Mouse (Mus musculus): Measurements from ENCODE around the gene Capn1. TPM values are rescaled to one million over a fixed set of nuclear protein-coding genes. Genes with fewer than 3 reads are reported as not detected.

The Capn1 gene
- polyA plus RNA-seq (2015; fragmentation: Nextera tagmentation; extraction: Ambion mirVana), result 21.9 and 26.3 TPM in 2 replicates

DNA sequence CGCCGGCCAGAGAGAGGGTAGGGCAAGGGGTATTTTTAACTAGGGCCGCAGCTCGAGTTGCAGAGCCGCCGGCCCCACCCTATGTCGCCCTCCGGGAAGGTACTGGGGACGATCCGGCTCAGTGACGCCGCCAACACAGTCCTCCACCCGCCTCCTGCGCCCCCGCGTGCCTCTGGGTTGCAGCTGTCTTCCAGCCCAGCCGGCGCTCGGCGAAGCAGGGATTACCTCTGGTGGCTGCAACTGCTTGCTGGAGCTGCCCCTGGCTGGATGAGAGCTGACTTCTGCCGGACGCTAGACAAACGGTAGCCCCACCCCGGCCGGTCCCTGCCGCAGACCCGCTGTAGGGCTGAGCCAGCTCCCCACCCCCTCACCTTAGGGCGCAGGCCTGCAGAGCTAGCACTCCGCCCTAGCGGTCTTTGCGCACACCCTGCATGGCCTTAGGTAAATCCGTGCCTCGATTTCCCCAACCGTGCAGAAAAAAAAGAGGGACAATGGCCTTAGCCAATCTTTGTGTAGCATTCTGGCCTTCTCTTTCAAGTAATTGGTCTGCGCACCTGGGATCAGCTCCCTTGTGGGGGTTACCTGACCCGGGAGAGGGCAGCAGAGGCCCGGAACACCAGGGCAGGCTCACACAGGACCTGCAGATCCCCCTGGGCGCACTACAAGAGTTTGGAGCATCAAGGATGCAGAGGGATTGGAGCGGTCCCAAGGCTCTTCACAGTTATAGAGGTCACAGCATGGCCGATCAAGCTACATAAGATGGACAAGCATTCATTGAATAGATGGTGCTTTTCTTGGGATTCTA is at the start of gene Capn1:
TSS of gene Capn1 (minus strand) at position 387 of the 805 bp plus-strand sequence.
- peaks cover 89% of the 10 kb centered on the region for H3K4me1 ChIP-seq (replicated peaks)
- peak; percentile 77 for DNase-seq
- WGBS (ENCODE audit: insufficient replicate concordance), result 3% methylated on average over 40 of the region's 40 CpGs

DNA sequence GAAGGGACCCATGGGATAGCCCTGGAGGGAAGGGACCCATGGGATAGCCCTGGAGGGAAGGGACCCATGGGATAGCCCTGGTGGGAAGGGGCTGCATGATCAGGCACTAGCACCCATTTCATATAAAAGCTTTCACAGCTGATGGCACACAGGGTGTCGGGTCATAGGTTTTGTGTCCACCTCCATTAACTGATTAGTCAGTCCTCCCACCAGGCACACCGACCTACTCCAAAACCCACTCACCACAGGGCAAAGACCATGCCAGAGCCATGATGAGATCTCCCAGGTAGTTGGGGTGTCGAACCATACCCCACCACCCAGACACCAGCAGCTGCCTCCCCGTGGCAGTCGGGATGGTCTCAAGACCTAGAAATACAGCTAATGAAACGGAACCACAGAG is 47.4 kb upstream of the Capn1 start:
- Histone ChIP-seq H3K27ac (peak overlapping the region; percentile 96), H3K4me3 (replicated peaks) (peak overlapping the region; percentile 81), H3K27me3 (no peaks in the 10 kb centered on the region), H3K4me1 (replicated peaks) (peaks cover 70% of the 10 kb centered on the region), H3K9ac (peak overlapping the region; percentile 93; the same call in 1 of the 2 replicates), H3K36me3 (peaks cover 19% of the 10 kb centered on the region), H3K4me2 (peak overlapping the region; percentile 100), H3K9me3 (replicated peaks) (no peaks in the 10 kb centered on the region)
- no peak for ATAC-seq (ENCODE audit: low read depth)
- WGBS (ENCODE audit: insufficient replicate concordance), result 88% methylated on average over 6 of the region's 6 CpGs
- no peak for DNase-seq

More for the DNA sequence above, at the start of gene Capn1:
- H3K9me3 ChIP-seq (replicated peaks), result no peaks in the 10 kb centered on the region
- ATAC-seq (ENCODE audit: low read depth), result peak; percentile 73
- H3K9ac ChIP-seq, result peak within 1 kb of the TSS; percentile 89
- H3K36me3 ChIP-seq, result peaks cover 29% of the 10 kb centered on the region
- H3K4me2 ChIP-seq, result peak within 1 kb of the TSS; percentile 98
- peak within 1 kb of the TSS; percentile 97 for H3K27ac ChIP-seq
- H3K4me3 ChIP-seq (replicated peaks), result peak within 1 kb of the TSS; percentile 80
- H3K27me3 ChIP-seq, result no peaks in the 10 kb centered on the region

- DNase-seq (no peak), ATAC-seq (ENCODE audit: low read depth) (no peak)
- Histone ChIP-seq H3K9me3 (replicated peaks) (no peaks in the 10 kb centered on the region), H3K27me3 (no peaks in the 10 kb centered on the region), H3K27ac (peak overlapping the region; percentile 96), H3K4me3 (replicated peaks) (peak overlapping the region; percentile 81), H3K36me3 (peaks cover 19% of the 10 kb centered on the region), H3K4me1 (replicated peaks) (peaks cover 63% of the 10 kb centered on the region), H3K9ac (peak overlapping the region; percentile 93), H3K4me2 (peak overlapping the region; percentile 100)
- 47% methylated on average over 5 of the region's 5 CpGs for WGBS (ENCODE audit: insufficient replicate concordance)
These were observed 46.7 kb upstream of the Capn1 start for GRCm38 (mm10) chr19:6062418-6062817.

- H3K9ac ChIP-seq, result peak overlapping the region; percentile 93
- H3K36me3 ChIP-seq, result peaks cover 19% of the 10 kb centered on the region
- H3K4me3 ChIP-seq (replicated peaks), result peak overlapping the region; percentile 81
- ATAC-seq (ENCODE audit: low read depth) (peak; percentile 16), DNase-seq (peak; percentile 38)
- WGBS (ENCODE audit: insufficient replicate concordance), result 1% methylated on average over 44 of the region's 44 CpGs
- peak overlapping the region; percentile 96 for H3K27ac ChIP-seq
- H3K4me1 ChIP-seq (replicated peaks), result peaks cover 60% of the 10 kb centered on the region
- H3K4me2 ChIP-seq, result peak overlapping the region; percentile 100
- H3K9me3 ChIP-seq (replicated peaks), result no peaks in the 10 kb centered on the region
- H3K27me3 ChIP-seq, result no peaks in the 10 kb centered on the region
These were observed 46.1 kb upstream of the Capn1 start for GRCm38 (mm10) chr19:6061641-6062302.

- ATAC-seq (ENCODE audit: low read depth), result peak; percentile 74
- H3K4me3 ChIP-seq (replicated peaks), result peak within 1 kb of the TSS; percentile 81
- peak within 1 kb of the TSS; percentile 96 for H3K27ac ChIP-seq
- peak; percentile 87 for DNase-seq
- H3K9me3 ChIP-seq (replicated peaks), result no peaks in the 10 kb centered on the region
- peak within 1 kb of the TSS; percentile 100 for H3K4me2 ChIP-seq
- peaks cover 22% of the 10 kb centered on the region for H3K36me3 ChIP-seq
- WGBS (ENCODE audit: insufficient replicate concordance), result under 1% methylated on average over 58 of the region's 58 CpGs
- peaks cover 60% of the 10 kb centered on the region for H3K4me1 ChIP-seq (replicated peaks)
- peak within 1 kb of the TSS; percentile 93 for H3K9ac ChIP-seq
- no peaks in the 10 kb centered on the region for H3K27me3 ChIP-seq
These were observed 45.4 kb upstream of the Capn1 start, which contains the start of gene Znhit2 for GRCm38 (mm10) chr19:6061021-6061533. Gene Znhit2, plus strand, starts transcription at chr19:6061192.

DNA sequence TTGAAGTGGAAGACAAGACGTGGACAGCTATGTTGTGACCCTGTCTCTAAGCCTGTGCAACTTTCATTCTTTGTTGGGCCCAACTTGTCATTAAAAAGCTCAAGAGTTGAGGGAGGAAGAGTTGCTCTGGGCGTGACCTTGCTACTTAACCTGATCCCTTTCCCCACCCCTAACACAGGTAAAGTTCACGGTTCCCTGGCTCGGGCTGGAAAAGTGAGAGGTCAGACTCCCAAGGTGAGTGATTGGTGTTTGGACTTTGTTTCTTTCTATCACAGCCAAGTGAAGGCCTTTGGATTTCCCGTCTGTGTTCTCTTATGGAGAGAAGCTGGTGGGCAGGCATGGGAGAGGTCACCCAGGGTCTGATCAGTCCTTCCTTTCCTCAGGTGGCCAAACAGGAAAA is 43.3 kb upstream of the Capn1 start:
- peaks cover 70% of the 10 kb centered on the region for H3K4me1 ChIP-seq (replicated peaks)
- H3K4me2 ChIP-seq, result peak overlapping the region; percentile 85
- DNase-seq (no peak), ATAC-seq (ENCODE audit: low read depth) (no peak)
- H3K27me3 ChIP-seq, result no peaks in the 10 kb centered on the region
- H3K36me3 ChIP-seq, result peaks cover 43% of the 10 kb centered on the region
- peak overlapping the region; percentile 95 for H3K9ac ChIP-seq
- no peaks in the 10 kb centered on the region for H3K9me3 ChIP-seq (replicated peaks)
- H3K4me3 ChIP-seq (replicated peaks), result peak overlapping the region; percentile 89
- 59% methylated on average over 5 of the region's 5 CpGs for WGBS (ENCODE audit: insufficient replicate concordance)
- H3K27ac ChIP-seq, result peak overlapping the region; percentile 85

DNA sequence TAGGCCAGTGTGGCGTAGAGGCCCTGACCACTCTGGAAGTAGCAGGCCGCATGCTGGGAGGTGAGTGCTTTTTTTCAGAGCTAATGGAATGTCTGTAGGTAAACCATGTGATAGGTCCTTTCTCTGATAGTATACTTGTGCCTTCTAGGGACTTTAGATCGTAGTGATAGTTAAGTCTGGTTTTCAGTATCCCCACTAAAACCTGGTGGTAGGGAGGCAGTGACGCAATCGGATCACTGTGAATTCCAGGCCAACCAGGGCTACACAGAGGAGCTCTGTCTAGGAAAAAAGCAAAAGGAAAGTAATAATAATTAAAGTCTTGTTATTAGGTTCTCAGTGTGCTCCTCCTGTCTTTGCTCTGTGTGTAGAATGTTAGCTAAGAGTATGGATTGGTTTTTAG is 42.8 kb upstream of the Capn1 start:
- H3K9ac ChIP-seq, result peak overlapping the region; percentile 95
- H3K9me3 ChIP-seq (replicated peaks), result no peaks in the 10 kb centered on the region
- H3K4me2 ChIP-seq, result peak overlapping the region; percentile 85
- peaks cover 47% of the 10 kb centered on the region for H3K36me3 ChIP-seq
- H3K4me3 ChIP-seq (replicated peaks), result peak overlapping the region; percentile 89
- no peaks in the 10 kb centered on the region for H3K27me3 ChIP-seq
- peaks cover 70% of the 10 kb centered on the region for H3K4me1 ChIP-seq (replicated peaks)
- ATAC-seq (ENCODE audit: low read depth) (no peak), DNase-seq (no peak)
- WGBS (ENCODE audit: insufficient replicate concordance), result 13% methylated on average over 5 of the region's 5 CpGs
- H3K27ac ChIP-seq, result peak overlapping the region; percentile 85

- WGBS (ENCODE audit: insufficient replicate concordance), result under 1% methylated on average over 63 of the region's 63 CpGs
- peaks cover 68% of the 10 kb centered on the region for H3K4me1 ChIP-seq (replicated peaks)
- peak within 1 kb of the TSS; percentile 95 for H3K4me2 ChIP-seq
- H3K9ac ChIP-seq, result peak within 1 kb of the TSS; percentile 95
- H3K27ac ChIP-seq, result peak within 1 kb of the TSS; percentile 85
- DNase-seq, result peak; percentile 97
- peak; percentile 79 for ATAC-seq (ENCODE audit: low read depth)
- H3K9me3 ChIP-seq (replicated peaks), result no peaks in the 10 kb centered on the region
- peaks cover 57% of the 10 kb centered on the region for H3K36me3 ChIP-seq
- peak within 1 kb of the TSS; percentile 89 for H3K4me3 ChIP-seq (replicated peaks)
- H3K27me3 ChIP-seq, result no peaks in the 10 kb centered on the region
These were observed 41.8 kb upstream of the Capn1 start, which contains the start of the genes Mrpl49 and Fau for GRCm38 (mm10) chr19:6057313-6058096. Gene Mrpl49, minus strand, starts transcription at chr19:6057785. Gene Fau, plus strand, starts transcription at chr19:6057844.

- Histone ChIP-seq H3K4me2 (peak overlapping the region; percentile 95), H3K27me3 (no peaks in the 10 kb centered on the region), H3K36me3 (peaks cover 65% of the 10 kb centered on the region), H3K4me3 (replicated peaks) (peak overlapping the region; percentile 89), H3K9me3 (replicated peaks) (no peaks in the 10 kb centered on the region), H3K9ac (peak overlapping the region; percentile 81), H3K27ac (peak overlapping the region; percentile 72), H3K4me1 (replicated peaks) (peaks cover 60% of the 10 kb centered on the region)
- ATAC-seq (ENCODE audit: low read depth) (no peak), DNase-seq (no peak)
- 39% methylated on average over 4 of the region's 4 CpGs for whole genome bisulfite sequencing (ENCODE audit: insufficient replicate concordance)
These were observed 41.0 kb upstream of the Capn1 start for GRCm38 (mm10) chr19:6056696-6057095.

DNA sequence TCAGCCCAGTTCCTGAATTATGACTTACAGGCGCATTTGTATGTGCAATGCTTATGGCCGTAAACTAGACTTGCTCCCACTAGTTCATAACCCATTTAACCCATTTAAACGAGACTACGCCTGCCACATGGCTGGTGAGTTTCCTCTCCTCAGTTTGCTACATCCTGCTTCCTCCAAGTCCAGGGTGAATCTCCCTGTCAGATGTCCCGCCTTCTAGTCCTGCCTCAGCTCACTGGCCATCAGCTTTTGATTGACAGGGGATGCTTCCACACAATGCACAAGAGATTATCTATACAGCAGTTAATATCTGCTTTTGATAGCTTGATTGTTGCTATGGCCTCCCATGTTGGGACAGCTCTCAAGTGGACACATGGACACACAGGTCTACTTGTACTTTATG is 38.6 kb upstream of the Capn1 start:
- ATAC-seq (ENCODE audit: low read depth), result no peak
- DNase-seq, result no peak
- Histone ChIP-seq H3K4me3 (replicated peaks) (no peak overlapping the region), H3K27ac (0 out of 2 replicates have a peak overlapping the region, but pooled peaks have one; percentile 6), H3K36me3 (peaks cover 79% of the 10 kb centered on the region), H3K4me2 (no peak overlapping the region), H3K9me3 (replicated peaks) (no peaks in the 10 kb centered on the region), H3K27me3 (no peaks in the 10 kb centered on the region), H3K9ac (no peak overlapping the region), H3K4me1 (replicated peaks) (peaks cover 48% of the 10 kb centered on the region)
- WGBS (ENCODE audit: insufficient replicate concordance), result 78% methylated on average over 5 of the region's 5 CpGs
